Mouse (Mus musculus) MEL-GATA-1-ER (cell line): ENCODE data around the gene Msi2.

Experiments used
- DNase-seq: peaks from one replicate; pipeline ENCODE4 v3.0.0-alpha.2; 2012; ENCODE audit warnings: low read depth; ENCODE audit errors: extremely low read depth

Gene Msi2

GRCm38 (mm10) chr11:88318850-88319249 lies 399.5 kb downstream of the Msi2 start:
- DNase-seq = no peak

DNA sequence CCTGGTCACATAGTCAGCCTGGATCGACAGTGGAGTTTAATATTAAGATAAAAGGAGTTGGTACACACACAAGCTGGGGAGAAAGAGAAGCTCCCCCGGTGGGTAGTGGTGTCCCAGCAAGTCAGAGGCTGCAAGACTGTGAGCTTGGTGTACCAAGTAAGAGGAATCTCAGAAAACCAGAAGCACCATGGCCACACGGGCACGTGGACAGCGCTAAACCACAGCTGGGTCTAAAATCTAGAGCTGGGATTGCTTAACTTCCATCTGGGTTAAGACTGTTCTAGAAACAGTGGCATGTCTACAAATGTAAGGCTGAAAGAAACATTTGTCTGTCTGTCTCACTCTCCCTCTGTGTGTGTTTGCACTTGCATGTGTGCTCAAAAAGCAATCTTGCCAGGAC lies 402.9 kb downstream of the Msi2 start:
- DNase-seq = no peak

DNA sequence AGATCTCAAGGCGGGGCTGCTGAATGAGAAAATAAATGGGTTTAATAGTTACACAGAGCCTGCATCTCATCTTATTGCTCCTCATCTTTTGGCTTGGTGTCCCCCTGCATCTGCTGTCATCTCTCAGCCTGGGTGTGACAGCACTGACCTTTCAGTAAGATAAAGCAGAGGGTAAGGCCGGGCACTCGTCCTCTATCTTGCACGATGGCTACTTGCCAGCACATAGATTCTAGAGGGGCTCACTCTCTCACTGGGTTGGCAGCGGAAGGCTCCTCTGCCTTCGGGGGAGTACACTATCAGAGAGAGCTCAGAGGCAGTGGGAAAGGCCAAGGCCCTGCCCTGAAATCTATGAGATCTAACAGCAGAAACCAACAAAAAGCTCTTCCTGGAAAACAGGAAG lies 403.8 kb downstream of the Msi2 start:
- no peak for DNase-seq

DNA sequence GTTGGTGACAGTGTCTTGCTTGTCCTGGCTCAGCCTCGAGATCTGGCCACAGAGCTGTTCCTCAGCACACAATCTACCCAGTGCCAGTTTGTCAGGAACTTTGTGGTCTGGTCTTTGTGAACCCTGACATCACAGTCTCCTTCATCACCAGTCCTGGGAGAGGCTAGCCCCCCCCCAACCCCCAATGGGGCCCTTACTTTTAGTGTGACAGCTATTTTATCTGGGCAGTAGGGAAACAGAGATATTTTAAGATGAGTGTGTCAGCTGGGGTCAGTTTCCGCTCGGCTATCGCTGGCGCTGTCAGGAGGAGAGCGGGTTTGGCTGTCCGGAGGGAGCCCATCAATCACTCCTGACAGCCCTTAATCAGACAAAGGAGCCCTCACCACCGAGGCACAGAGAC lies 404.8 kb downstream of the Msi2 start:
- DNase-seq = no peak

- DNase-seq = no peak
Measured at GRCm38 (mm10) chr11:88311606-88312005, 406.7 kb downstream of the Msi2 start.

DNA sequence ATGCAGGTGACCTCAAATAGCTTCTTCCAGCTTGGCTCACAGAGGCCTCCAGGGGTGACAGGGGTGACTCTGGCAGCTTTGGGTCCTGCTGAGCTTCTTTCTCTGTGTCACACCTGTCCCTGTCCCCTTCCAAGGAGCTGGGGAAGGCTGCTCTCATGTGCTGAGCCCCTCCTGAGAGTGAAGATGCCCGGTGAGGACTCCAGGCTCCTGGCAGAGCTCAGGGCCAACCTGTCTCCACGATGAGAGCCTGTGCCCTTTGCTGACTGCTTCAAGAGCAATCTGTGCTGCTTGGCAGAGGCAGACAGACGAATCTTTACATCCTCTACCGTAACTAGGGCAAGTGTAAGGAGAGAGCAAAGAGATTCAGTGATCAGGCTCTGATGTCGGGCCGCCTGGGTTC lies 407.5 kb downstream of the Msi2 start:
- no peak for DNase-seq

DNA sequence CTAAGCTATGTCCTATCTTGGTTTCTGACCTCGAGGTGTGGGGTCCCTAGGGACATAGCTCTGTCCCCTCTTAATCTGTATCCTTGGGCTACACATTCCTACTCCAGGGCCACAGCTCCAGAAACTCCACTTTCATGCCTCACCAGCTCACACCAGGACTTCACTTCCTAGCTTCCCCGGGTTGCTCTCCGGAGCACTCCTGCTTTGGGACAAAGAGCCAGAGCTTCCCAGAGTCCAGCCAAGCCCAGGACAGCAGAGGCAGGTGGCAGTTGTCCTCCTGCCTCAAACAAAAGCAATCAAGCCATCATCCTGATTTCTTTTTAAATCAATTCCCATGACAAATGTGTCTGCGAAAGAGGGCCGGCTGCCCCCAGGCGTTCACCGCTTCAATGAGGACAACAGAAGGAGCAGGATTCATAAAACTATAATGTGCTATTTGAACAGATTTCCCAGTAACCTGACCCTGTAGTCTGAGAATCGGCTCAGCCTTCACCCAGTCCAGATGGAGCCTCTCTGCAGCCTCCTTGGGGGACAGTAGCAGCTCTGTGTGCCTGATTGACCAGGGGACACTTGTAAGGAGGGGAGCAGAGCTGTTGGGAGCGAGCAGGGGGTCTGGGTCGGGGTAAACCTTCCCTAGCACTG lies 409.1 kb downstream of the Msi2 start:
- DNase-seq = no peak

- peak; percentile 73 for DNase-seq
Measured at GRCm38 (mm10) chr11:88307616-88308543, 410.4 kb downstream of the Msi2 start.

- peak; percentile 62 for DNase-seq
Measured at GRCm38 (mm10) chr11:88305759-88306158, 412.6 kb downstream of the Msi2 start.

- no peak for DNase-seq
Measured at GRCm38 (mm10) chr11:88301619-88302018, 416.7 kb downstream of the Msi2 start.

- no peak for DNase-seq
Measured at GRCm38 (mm10) chr11:88299345-88299744, 419.0 kb downstream of the Msi2 start.

DNA sequence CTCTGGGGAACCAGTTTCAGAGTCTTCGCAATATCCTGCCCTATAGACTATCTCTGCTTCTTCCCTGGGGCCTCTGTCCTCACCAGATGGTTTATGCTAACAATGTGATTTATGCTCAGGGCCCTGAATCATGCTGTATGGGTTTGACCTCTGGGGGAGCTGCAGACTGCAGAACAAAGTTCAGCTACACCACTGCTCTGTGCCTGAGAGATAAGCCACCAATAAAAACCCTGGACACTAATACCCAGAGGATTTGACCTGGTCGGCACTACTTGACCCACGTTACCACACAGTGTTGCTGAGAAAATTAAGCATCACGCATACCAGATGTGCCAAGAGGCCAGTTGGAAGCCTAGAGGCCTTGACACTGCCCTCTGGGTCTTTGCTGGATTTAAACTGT lies 420.8 kb downstream of the Msi2 start:
- no peak for DNase-seq

DNA sequence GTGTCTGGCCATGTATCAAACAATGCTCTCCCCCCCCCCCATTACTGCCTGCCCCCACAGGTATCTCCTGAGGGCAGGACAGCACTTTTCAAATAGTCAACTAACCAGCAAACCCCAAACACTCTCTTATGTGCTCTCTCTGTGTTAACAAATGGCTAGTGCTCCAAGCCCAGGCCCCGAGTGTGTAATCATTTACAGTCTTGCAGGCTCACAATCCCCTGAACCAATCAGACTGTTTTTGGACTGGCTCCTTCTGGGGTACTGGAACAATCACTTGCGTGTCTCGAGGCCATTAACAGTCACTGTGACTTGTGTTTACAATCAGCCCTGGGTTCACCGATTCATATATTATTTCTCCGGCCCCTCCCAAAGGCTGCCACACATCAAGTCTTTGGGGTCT lies 423.0 kb downstream of the Msi2 start:
- no peak for DNase-seq

DNA sequence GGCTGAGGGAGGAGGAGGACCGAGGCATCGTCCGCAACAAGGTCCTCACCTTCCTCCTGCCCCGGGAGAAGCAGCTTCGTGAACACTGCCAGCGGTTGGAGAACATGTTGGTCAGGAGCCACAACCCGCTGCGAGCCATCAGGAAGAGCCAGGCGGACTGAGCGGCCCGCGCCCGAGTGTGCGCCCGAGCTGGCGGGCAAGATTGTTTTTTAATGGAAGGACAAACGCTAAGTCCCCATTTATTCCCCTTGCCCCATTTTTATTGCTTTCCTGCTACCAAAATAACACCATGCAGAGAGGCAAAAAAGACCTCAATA lies 424.0 kb downstream of the Msi2 start:
- DNase-seq = no peak

DNA sequence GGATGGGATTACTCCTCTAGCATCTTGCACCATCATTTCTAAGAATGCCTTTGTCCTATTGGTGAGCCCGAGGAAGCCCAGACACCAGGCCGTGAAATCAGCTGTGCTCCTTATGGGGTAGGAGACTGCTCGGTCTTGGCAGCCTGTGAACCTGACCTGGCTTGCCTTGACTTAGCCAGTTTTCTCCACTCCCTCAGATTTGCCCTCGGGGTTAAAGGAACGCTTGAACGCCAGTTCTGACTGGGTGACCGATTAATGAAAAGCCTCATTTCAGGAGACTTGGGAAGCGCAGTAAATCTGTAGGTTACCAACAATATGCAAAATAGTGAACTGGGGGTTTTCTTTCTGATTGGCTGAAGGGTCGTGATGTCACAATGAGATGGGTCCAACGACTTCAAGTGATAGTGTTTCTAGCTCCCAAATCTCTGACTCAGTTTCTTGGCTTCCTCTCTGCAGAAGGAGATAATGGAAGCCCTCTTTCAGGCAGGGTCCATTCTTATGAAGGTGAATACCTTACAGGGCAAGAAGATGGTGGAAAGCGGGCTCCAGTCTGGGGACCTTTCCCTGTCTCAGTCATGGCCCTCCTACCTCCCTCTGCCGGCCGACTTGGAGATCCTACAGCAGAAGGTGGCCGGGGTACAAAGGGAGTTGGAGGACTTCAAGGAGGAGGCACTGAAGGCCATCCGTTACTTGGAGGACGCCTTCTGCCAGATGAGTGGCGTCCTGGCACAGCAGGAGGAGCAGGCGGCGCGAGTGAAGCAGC lies 424.5 kb downstream of the Msi2 start, which contains the start of gene Ccdc182:
TSS of gene Ccdc182 (plus strand) at position 428 of the 763 bp plus-strand sequence.
- DNase-seq = no peak

DNA sequence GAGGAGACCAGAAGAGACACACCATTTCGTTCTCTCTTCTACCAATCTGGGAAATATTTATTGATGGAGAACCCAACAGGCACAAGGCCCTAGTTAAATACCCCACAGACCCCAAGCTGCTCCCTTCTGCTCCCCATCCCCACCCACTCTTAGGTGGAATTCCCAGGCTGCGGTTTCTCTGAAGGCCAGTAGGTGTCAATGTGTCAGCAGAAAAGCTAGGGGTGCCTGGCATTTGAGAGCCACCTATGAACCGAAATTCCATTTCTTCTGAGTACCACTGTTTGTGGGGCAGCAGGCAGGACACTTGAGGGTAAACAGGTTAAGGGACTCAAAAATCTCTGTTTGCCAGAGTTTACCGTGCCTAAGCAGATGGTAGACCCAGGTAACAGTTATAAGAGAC lies 426.6 kb downstream of the Msi2 start:
- no peak for DNase-seq

DNA sequence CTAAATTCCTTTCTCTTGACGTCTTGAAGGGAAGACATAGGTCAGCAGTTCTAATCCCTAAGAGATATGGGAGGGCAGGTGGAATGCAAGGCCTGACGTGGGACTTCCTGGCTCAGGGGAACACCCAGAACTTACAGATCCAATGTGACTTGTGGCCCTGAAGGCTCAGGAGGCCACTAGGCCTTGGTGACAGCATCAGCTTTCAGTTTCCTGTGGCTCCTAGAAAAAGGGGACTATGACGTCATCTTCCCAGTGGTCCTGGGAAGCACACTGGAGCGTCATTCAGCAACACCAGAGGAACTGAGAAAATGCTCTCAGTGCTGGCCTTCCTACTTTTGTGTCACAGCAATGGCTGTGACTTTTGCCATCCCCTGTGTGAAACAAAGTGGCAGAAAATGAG lies 427.1 kb downstream of the Msi2 start:
- no peak for DNase-seq
